Mouse (Mus musculus) ES-E14 (cell line): ENCODE measurements at regions not wholly inside any gene's neighbourhood (a gene's known extent, or its start where the extent isn't known, plus 50 kb on each side); places are given as distances from the start of the nearest gene placed in this dataset.

Experiments
- DNase-seq: peaks from one replicate; pipeline ENCODE4 v3.0.0-alpha.2; 2013; ENCODE audit warnings: low read depth, low spot score
- H3K27ac ChIP-seq: 2 replicates; pipeline ENCODE4 v1.5.1; 2012; ENCODE audit warnings: low read depth, mild to moderate bottlenecking, low read length, moderate library complexity, mixed read lengths; ENCODE audit not compliant: poor library complexity, insufficient read depth, severe bottlenecking
- H3K36me3 ChIP-seq: 2 replicates; pipeline ENCODE4 v1.6.1; 2012; ENCODE audit warnings: mild to moderate bottlenecking, low read length, moderate library complexity, mixed read lengths; ENCODE audit not compliant: control insufficient read depth, poor library complexity, insufficient read depth, severe bottlenecking
- H3K4me1 ChIP-seq, 2 experiments: fragments of 150-350 bp in 1 of 2; sonication (generic) in 1 of 2; 2 replicates each; pipeline ENCODE4 v1.6.1; 2012; ENCODE audit warnings: low read length in 2 of 2, mild to moderate bottlenecking in 1 of 2, mixed read lengths in 1 of 2; ENCODE audit not compliant: control insufficient read depth in 2 of 2, insufficient read depth in 2 of 2, poor library complexity in 1 of 2
- H3K4me3 ChIP-seq, 2 experiments: fragments of 150-350 bp in 1 of 2; sonication (generic) in 1 of 2; 2 replicates each; pipeline ENCODE4 v1.5.1; 2012; ENCODE audit warnings: low read length in 2 of 2, low read depth in 1 of 2, mild to moderate bottlenecking in 1 of 2, mixed read lengths in 1 of 2; ENCODE audit not compliant: insufficient read depth in 1 of 2, poor library complexity in 1 of 2, severe bottlenecking in 1 of 2
- H3K9ac ChIP-seq: 2 replicates; pipeline ENCODE4 v1.6.1; 2012; ENCODE audit warnings: low read depth, mild to moderate bottlenecking, low read length, mixed read lengths; ENCODE audit not compliant: poor library complexity, insufficient read depth, severe bottlenecking
- H3K9me3 ChIP-seq: fragments of 150-350 bp; sonication (generic); 2 replicates; pipeline ENCODE4 v1.6.1; 2012; ENCODE audit warnings: low read depth, mild to moderate bottlenecking, low read length; ENCODE audit not compliant: control insufficient read depth, insufficient read depth
- CHD2 ChIP-seq: IDR thresholded peaks from 2 replicates; pipeline ENCODE4 v1.6.1; 2014; ENCODE audit warnings: mild to moderate bottlenecking, low read depth, low read length, inconsistent platforms
- HCFC1 ChIP-seq: IDR thresholded peaks from 2 replicates; pipeline ENCODE4 v1.6.1; 2012; ENCODE audit warnings: low read length, inconsistent platforms, borderline replicate concordance; ENCODE audit not compliant: insufficient read depth
- MAFK ChIP-seq: IDR thresholded peaks from 2 replicates; pipeline ENCODE4 v1.6.1; 2014; ENCODE audit warnings: mild to moderate bottlenecking, low read depth, low read length, inconsistent platforms; ENCODE audit not compliant: insufficient read depth
- ZC3H11A ChIP-seq: IDR thresholded peaks from 2 replicates; pipeline ENCODE4 v1.6.1; 2012; ENCODE audit warnings: low read depth, mild to moderate bottlenecking, inconsistent platforms, low read length, borderline replicate concordance
- ZNF384 ChIP-seq: IDR thresholded peaks from 2 replicates; pipeline ENCODE4 v1.6.1; 2012; ENCODE audit warnings: low read depth, low read length, inconsistent platforms
- in situ Hi-C, 2 experiments: fragments of 600-800 bp; cut with MboI; formaldehyde crosslinking; loops; one replicate each; pipeline ENCODE4 v1.15.1; 2025; ENCODE audit warnings: low sequenced_read_pairs in 2 of 2, inconsistent platforms in 1 of 2; ENCODE audit not compliant: unreplicated experiment in 2 of 2

- in situ Hi-C loops, result no loop called here
Observed at GRCm38 (mm10) chr7:136434510-136434909, 459.9 kb upstream of the Mgmt start.

GRCm38 (mm10) chr7:136443436-136443835, 451.0 kb upstream of the Mgmt start:
- no peak for DNase-seq
- Histone ChIP-seq H3K27ac (no peak overlapping the region), H3K9me3 (no peaks in the 10 kb centered on the region), H3K4me3 (no peak overlapping the region), H3K4me1 (no peaks in the 10 kb centered on the region), H3K9ac (no peak overlapping the region), H3K36me3 (no peaks in the 10 kb centered on the region)
- in situ Hi-C loops, result no loop called here
- no peak for TF ChIP-seq HCFC1
- no peak for TF ChIP-seq ZC3H11A
- no peak for TF ChIP-seq MAFK
- TF ChIP-seq CHD2, result no peak
- no peak for TF ChIP-seq ZNF384

More at GRCm38 (mm10) chr7:136434510-136434909, 459.9 kb upstream of the Mgmt start:
- no peaks in the 10 kb centered on the region for H3K9me3 ChIP-seq
- no peak overlapping the region for H3K4me3 ChIP-seq
- no peak overlapping the region for H3K27ac ChIP-seq
- H3K4me1 ChIP-seq, result peaks cover 0 to 3% of the 10 kb centered on the region in 2 experiments; a peak in 1 of 4 replicates
- H3K9ac ChIP-seq, result no peak overlapping the region
- H3K36me3 ChIP-seq, result no peaks in the 10 kb centered on the region
- TF ChIP-seq MAFK (no peak), ZNF384 (no peak), ZC3H11A (no peak), HCFC1 (no peak), CHD2 (no peak)
- DNase-seq, result no peak

GRCm38 (mm10) chr7:136445091-136445490, 449.3 kb upstream of the Mgmt start:
- no peaks in the 10 kb centered on the region for H3K4me1 ChIP-seq
- H3K4me3 ChIP-seq, result no peak overlapping the region
- H3K9ac ChIP-seq, result no peak overlapping the region
- in situ Hi-C loops, result no loop called here
- no peak for TF ChIP-seq CHD2
- no peak for TF ChIP-seq ZC3H11A
- no peak for TF ChIP-seq ZNF384
- TF ChIP-seq HCFC1, result no peak
- no peak for TF ChIP-seq MAFK
- DNase-seq, result no peak
- H3K27ac ChIP-seq, result no peak overlapping the region
- H3K9me3 ChIP-seq, result no peaks in the 10 kb centered on the region
- no peaks in the 10 kb centered on the region for H3K36me3 ChIP-seq

- Histone ChIP-seq H3K4me1 (peaks cover 0 to 2% of the 10 kb centered on the region in 2 experiments; a peak in 1 of 4 replicates), H3K9me3 (no peaks in the 10 kb centered on the region), H3K9ac (no peak overlapping the region), H3K36me3 (no peaks in the 10 kb centered on the region), H3K27ac (no peak overlapping the region), H3K4me3 (no peak overlapping the region)
- in situ Hi-C loops, result no loop called here
- no peak for DNase-seq
- TF ChIP-seq HCFC1 (no peak), ZC3H11A (no peak), MAFK (no peak), CHD2 (no peak), ZNF384 (no peak)
Observed at GRCm38 (mm10) chr7:136449286-136449685, 445.1 kb upstream of the Mgmt start.
